Mouse (Mus musculus) liver, embryonic 11.5 days (tissue): ENCODE measurements around the gene Sh3gl1. TPM values are rescaled to one million over a fixed set of nuclear protein-coding genes. Genes with fewer than 3 reads are reported as not detected.

Experiments
- ATAC-seq: fragments of 200-750 bp; cut with Nextera tagmentation; replicated peaks from 2 replicates; pipeline ENCODE4 v1.8.0; 2017; ENCODE audit warnings: moderate number of reproducible peaks, mild to moderate bottlenecking, moderate TSS enrichment, moderate library complexity; ENCODE audit not compliant: low FRiP score
- DNase-seq: peaks from one replicate; pipeline ENCODE4 v3.0.0-alpha.2; 2017; ENCODE audit warnings: low spot score
- H3K27ac ChIP-seq: fragments of 300-500 bp; sonication (generic); 2 replicates; pipeline ENCODE4 v1.5.1; 2014; ENCODE audit warnings: mild to moderate bottlenecking, low read depth, low read length, control low read depth
- H3K27me3 ChIP-seq: fragments of 300-500 bp; sonication (generic); replicated peaks from 2 replicates; pipeline ENCODE4 v1.6.1; 2014; ENCODE audit warnings: low read length, mixed read lengths; ENCODE audit not compliant: control insufficient read depth, insufficient read depth
- H3K36me3 ChIP-seq: fragments of 300-500 bp; sonication (generic); 2 replicates; pipeline ENCODE4 v1.6.1; 2014; ENCODE audit warnings: mild to moderate bottlenecking, low read length, moderate library complexity, mixed read lengths; ENCODE audit not compliant: control insufficient read depth, insufficient read depth
- H3K4me1 ChIP-seq: fragments of 300-500 bp; sonication (generic); replicated peaks from 2 replicates; pipeline ENCODE4 v1.6.1; 2014; ENCODE audit warnings: low read length, mixed read lengths; ENCODE audit not compliant: control insufficient read depth, insufficient read depth
- H3K4me2 ChIP-seq: fragments of 300-500 bp; sonication (generic); 2 replicates; pipeline ENCODE4 v1.6.1; 2014; ENCODE audit warnings: mild to moderate bottlenecking, control low read depth, moderate library complexity
- H3K4me3 ChIP-seq: fragments of 300-500 bp; sonication (generic); 2 replicates; pipeline ENCODE4 v1.5.1; 2014; ENCODE audit warnings: low read depth, low read length, control low read depth
- H3K9ac ChIP-seq: fragments of 300-500 bp; sonication (generic); 2 replicates; pipeline ENCODE4 v1.6.1; 2014; ENCODE audit warnings: low read depth, low read length, control low read depth
- H3K9me3 ChIP-seq: fragments of 300-500 bp; sonication (generic); 2 replicates; pipeline ENCODE4 v1.6.1; 2016; ENCODE audit warnings: low read length, inconsistent platforms, mixed read lengths; ENCODE audit not compliant: control insufficient read depth
- WGBS: fragments of 180-500 bp; shearing (Covaris S2); extraction: QIAGEN DNeasy Blood & Tissue Kit; methylation state at CpG from one replicate; pipeline ENCODE4 v1.1.7; 2014; 5-methylcytosine and 5-hydroxymethylcytosine counted together
- polyA plus RNA-seq: library from polyadenylated mRNA; unstranded; fragments of >200 nt; fragmentation: Nextera tagmentation; extraction: Ambion mirVana; gene quantifications from 2 replicates; pipeline ENCODE4 v1.2.1, GENCODE M21; 2014

Sh3gl1 gene
- polyA plus RNA-seq, 1 experiment from 2014 or later = 96.4 TPM

GRCm38 (mm10) chr17:55976255-55976862 lies 60.1 kb downstream of the Sh3gl1 start:
- 17% methylated on average over 13 of the region's 13 CpGs for WGBS
- Histone ChIP-seq H3K36me3 (no peaks in the 10 kb centered on the region), H3K27me3 (peaks cover 19% of the 10 kb centered on the region), H3K27ac (no peak overlapping the region), H3K9me3 (no peaks in the 10 kb centered on the region), H3K4me1 (no peaks in the 10 kb centered on the region), H3K4me3 (no peak overlapping the region), H3K9ac (no peak overlapping the region), H3K4me2 (no peak overlapping the region)
- ATAC-seq = peak; percentile 53
- DNase-seq = peak; percentile 68

- WGBS = 30% methylated on average over 22 of the region's 22 CpGs
- peak overlapping the region; percentile 75; the same call in 1 of the 2 replicates for H3K4me2 ChIP-seq
- no peaks in the 10 kb centered on the region for H3K9me3 ChIP-seq
- no peaks in the 10 kb centered on the region for H3K4me1 ChIP-seq
- no peak overlapping the region for H3K4me3 ChIP-seq
- H3K27ac ChIP-seq = no peak overlapping the region
- ATAC-seq (no peak), DNase-seq (no peak)
- H3K9ac ChIP-seq = no peak overlapping the region
- peaks cover 41% of the 10 kb centered on the region for H3K27me3 ChIP-seq
- H3K36me3 ChIP-seq = peaks cover 12% of the 10 kb centered on the region; the same call in 1 of the 2 replicates
These were observed 65.0 kb downstream of the Sh3gl1 start for GRCm38 (mm10) chr17:55971453-55971852.

GRCm38 (mm10) chr17:55969966-55970891 lies 66.2 kb downstream of the Sh3gl1 start, which contains the start of gene Shd:
Shd (plus strand) TSS chr17:55970467.
- no peak for DNase-seq
- WGBS = 8% methylated on average over 55 of the region's 55 CpGs
- Histone ChIP-seq H3K4me1 (no peaks in the 10 kb centered on the region), H3K9ac (no peak within 1 kb of the TSS; the same call in 1 of the 2 replicates), H3K9me3 (no peaks in the 10 kb centered on the region), H3K4me3 (peak within 1 kb of the TSS; percentile 45), H3K27me3 (peaks cover 41% of the 10 kb centered on the region), H3K36me3 (peaks cover 19% of the 10 kb centered on the region; the same call in 1 of the 2 replicates), H3K27ac (no peak within 1 kb of the TSS), H3K4me2 (peak within 1 kb of the TSS; percentile 75)
- ATAC-seq = 0 out of 2 replicates have a peak, but pooled peaks have one; percentile 11

- no peak for DNase-seq
These were observed 66.9 kb downstream of the Sh3gl1 start for GRCm38 (mm10) chr17:55969560-55969959.

GRCm38 (mm10) chr17:55968210-55968609 lies 68.2 kb downstream of the Sh3gl1 start:
- 64% methylated on average over 7 of the region's 7 CpGs for WGBS
- no peak overlapping the region for H3K4me3 ChIP-seq
- peaks cover 25% of the 10 kb centered on the region; the same call in 1 of the 2 replicates for H3K36me3 ChIP-seq
- no peaks in the 10 kb centered on the region for H3K4me1 ChIP-seq
- H3K27ac ChIP-seq = no peak overlapping the region
- peaks cover 38% of the 10 kb centered on the region for H3K27me3 ChIP-seq
- H3K4me2 ChIP-seq = no peak overlapping the region
- H3K9me3 ChIP-seq = no peaks in the 10 kb centered on the region
- ATAC-seq = no peak
- H3K9ac ChIP-seq = no peak overlapping the region
- DNase-seq = no peak

More at GRCm38 (mm10) chr17:55969560-55969959, 66.9 kb downstream of the Sh3gl1 start:
- peaks cover 21% of the 10 kb centered on the region; the same call in 1 of the 2 replicates for H3K36me3 ChIP-seq
- H3K4me2 ChIP-seq = no peak overlapping the region
- no peaks in the 10 kb centered on the region for H3K4me1 ChIP-seq
- H3K27me3 ChIP-seq = peaks cover 41% of the 10 kb centered on the region
- 51% methylated on average over 14 of the region's 14 CpGs for WGBS
- no peak overlapping the region for H3K9ac ChIP-seq
- ATAC-seq = no peak
- H3K9me3 ChIP-seq = no peaks in the 10 kb centered on the region
- no peak overlapping the region for H3K27ac ChIP-seq
- H3K4me3 ChIP-seq = no peak overlapping the region

GRCm38 (mm10) chr17:55967186-55967585 lies 69.2 kb downstream of the Sh3gl1 start:
- Histone ChIP-seq H3K4me2 (no peak overlapping the region), H3K4me1 (no peaks in the 10 kb centered on the region), H3K4me3 (no peak overlapping the region), H3K9ac (no peak overlapping the region), H3K36me3 (peaks cover 27% of the 10 kb centered on the region; the same call in 1 of the 2 replicates), H3K27me3 (peaks cover 29% of the 10 kb centered on the region), H3K9me3 (no peaks in the 10 kb centered on the region), H3K27ac (no peak overlapping the region)
- 86% methylated on average over 4 of the region's 4 CpGs for WGBS
- ATAC-seq = no peak
- DNase-seq = no peak

Other genes starting within 250 kb of the Sh3gl1 start
- 4.7 and 5.0 TPM in 2 replicates for gene Zfp119a, start 157.7 kb downstream of the Sh3gl1 start, polyA plus RNA-seq
- gene Zfp959, start 144.5 kb downstream of the Sh3gl1 start, polyA plus RNA-seq = 12.6 and 13.2 TPM in 2 replicates
- gene Zfp119b, start 87.1 kb downstream of the Sh3gl1 start, polyA plus RNA-seq = 3.8 and 4.4 TPM in 2 replicates
- 3.5 and 4.7 TPM in 2 replicates for gene Ebi3, start 84.0 kb downstream of the Sh3gl1 start, polyA plus RNA-seq
- 20.9 and 23.4 TPM in 2 replicates for gene Yju2, start 77.5 kb downstream of the Sh3gl1 start, polyA plus RNA-seq
- gene Shd, start 66.2 kb downstream of the Sh3gl1 start, polyA plus RNA-seq = 2.4 and 2.5 TPM in 2 replicates
- gene Fsd1, start 50.1 kb downstream of the Sh3gl1 start, polyA plus RNA-seq = 6.4 and 8.8 TPM in 2 replicates
- gene Stap2, start 31.1 kb downstream of the Sh3gl1 start, polyA plus RNA-seq = 3.4 and 3.5 TPM in 2 replicates
- gene Mpnd, start 30.9 kb downstream of the Sh3gl1 start, polyA plus RNA-seq = 42.5 and 47.9 TPM in 2 replicates
- gene Chaf1a, start 3.8 kb upstream of the Sh3gl1 start, polyA plus RNA-seq = 32.0 and 32.6 TPM in 2 replicates
- 23.1 and 25.7 TPM in 2 replicates for gene Ubxn6, start 38.4 kb upstream of the Sh3gl1 start, polyA plus RNA-seq
- gene Hdgfl2, start 43.0 kb upstream of the Sh3gl1 start, polyA plus RNA-seq = 111 and 119 TPM in 2 replicates
- gene Plin4, start 73.2 kb upstream of the Sh3gl1 start, polyA plus RNA-seq = 0.14 TPM in 1 of 2 replicates, not detected in the other
- gene Plin5, start 81.0 kb upstream of the Sh3gl1 start, polyA plus RNA-seq = 0.43 and 0.68 TPM in 2 replicates
- gene Lrg1, start 85.4 kb upstream of the Sh3gl1 start, polyA plus RNA-seq = 0.23 and 0.34 TPM in 2 replicates
- 1.4 and 1.5 TPM in 2 replicates for gene Sema6b, start 103.7 kb upstream of the Sh3gl1 start, polyA plus RNA-seq
- 6.8 and 7.5 TPM in 2 replicates for gene Tnfaip8l1, start 125.8 kb upstream of the Sh3gl1 start, polyA plus RNA-seq
- 98.7 and 102 TPM in 2 replicates for gene Mydgf, start 147.3 kb upstream of the Sh3gl1 start, polyA plus RNA-seq
- gene Dpp9, start 182.3 kb upstream of the Sh3gl1 start, polyA plus RNA-seq = 38.8 and 39.6 TPM in 2 replicates
- 14.0 and 15.0 TPM in 2 replicates for gene Fem1a, start 220.2 kb upstream of the Sh3gl1 start, polyA plus RNA-seq
- gene Ticam1, start 240.2 kb upstream of the Sh3gl1 start, polyA plus RNA-seq = 5.8 and 6.2 TPM in 2 replicates